Mouse (Mus musculus) WW6 (cell line): ENCODE data around the gene Syt2.

ENCODE experiments used
- DNase-seq: peaks from one replicate; pipeline ENCODE4 v3.0.0-alpha.2; 2013; ENCODE audit warnings: low read depth, low spot score

Gene Syt2

DNA sequence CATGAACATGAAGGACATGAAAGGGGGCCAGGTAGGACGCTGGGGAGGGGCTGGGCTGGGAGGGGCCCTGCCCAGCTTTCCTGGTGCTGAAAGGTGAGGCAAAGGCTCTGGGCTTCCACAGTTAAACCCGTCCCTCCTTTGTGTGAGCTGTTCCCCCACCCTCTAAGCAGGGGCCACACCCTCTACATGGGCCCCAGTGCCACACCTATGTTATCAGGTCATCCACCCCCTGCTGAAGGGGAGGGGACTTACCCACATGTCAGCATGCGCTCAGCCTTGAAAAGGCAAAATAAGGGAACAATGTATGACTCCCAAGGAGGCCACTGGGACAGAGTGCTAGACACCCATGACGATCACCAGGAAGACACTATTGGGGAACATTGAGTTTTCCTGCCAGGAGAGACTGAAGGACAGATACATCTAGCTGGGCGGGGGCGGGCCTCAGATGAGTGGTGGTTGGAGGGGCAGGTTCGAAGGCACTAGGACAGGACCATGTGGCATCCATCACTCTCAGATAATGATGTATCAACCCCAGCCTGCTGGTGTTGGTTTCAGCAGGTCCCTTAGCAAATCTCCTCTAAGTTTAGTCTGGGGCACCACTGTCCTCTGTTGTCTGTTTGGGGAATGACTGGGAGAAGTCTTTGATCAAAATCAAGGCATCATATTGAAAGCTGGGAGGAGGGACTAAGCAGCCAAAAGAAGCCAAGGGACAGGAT is 95.6 kb downstream of the Syt2 start:
- DNase-seq: no peak

DNA sequence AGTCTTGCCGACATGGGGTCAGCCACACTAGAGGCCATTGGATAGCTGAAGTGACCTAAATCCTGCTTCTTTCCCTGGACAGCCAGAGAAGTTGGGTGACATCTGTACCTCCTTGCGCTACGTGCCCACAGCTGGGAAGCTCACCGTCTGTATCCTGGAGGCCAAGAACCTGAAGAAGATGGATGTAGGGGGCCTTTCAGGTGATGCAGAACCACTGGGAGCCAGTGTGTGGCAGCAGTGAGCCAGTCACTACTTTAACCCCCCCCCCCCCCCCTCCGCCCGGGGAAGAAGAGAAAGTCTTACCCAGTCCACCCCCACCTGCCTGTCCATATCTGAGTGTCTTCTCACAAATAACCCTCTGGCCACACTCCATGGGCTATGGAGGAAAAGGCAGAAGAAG is 99.2 kb downstream of the Syt2 start:
- DNase-seq: no peak

DNA sequence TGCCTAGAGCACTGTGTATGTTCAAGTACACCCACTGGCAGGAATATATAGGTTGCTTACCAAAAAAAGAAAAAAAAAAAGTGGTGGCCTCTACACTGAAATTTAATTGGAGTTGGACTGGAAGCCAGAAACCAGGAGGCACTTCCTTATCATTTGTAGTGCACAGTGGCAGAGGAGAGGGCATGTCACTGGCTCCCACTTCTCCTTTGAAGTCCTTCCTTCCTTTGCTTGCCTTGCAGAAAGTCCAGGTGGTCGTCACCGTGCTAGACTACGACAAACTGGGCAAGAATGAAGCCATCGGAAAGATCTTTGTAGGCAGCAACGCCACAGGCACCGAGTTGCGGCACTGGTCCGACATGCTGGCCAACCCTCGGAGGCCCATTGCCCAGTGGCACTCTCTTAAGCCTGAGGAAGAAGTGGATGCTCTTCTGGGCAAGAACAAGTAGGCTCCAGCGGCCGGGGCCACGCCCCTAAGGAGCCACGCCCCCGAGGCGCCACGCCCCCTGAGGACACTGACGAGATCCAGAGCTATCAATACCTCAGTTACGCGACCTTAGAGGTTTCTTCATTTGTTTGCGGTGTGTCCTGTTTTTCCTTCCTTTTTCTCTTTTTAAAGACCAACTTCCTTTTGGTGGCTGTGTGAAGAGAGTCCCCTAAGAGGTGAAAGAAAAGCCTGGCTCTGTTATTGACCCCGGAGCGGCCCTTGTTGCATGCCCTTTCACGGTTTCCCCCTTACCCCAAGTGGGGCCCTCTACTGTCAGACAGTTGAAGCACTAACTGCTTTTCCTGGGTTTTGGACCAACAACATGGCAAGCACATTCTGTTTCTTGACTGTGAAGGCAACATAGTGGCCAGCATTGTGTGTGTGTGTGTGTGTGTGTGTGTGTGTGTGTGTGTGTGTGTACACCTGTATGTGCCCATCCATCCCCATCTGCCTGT is 101.0 kb downstream of the Syt2 start:
- peak; percentile 38 for DNase-seq

DNA sequence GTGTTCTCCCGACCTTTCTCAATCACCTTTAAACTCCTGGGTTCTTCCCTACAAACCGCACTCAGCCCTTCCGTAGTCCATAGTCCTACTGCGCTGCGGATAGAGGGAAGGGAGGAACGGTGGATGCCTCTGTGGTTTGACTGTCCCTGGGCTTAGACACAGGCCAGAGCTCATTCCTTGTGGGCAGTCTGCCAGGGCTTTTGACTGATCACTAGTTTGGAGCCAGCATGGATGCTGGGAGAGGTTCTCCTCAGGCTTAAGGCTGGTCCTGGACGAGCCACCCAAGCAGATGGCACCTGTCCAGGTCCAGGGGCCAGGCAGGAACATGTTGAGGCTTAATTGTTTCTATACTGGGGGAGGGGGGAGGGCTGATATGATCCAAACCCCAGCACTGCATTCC is 103.4 kb downstream of the Syt2 start:
- DNase-seq: no peak

DNA sequence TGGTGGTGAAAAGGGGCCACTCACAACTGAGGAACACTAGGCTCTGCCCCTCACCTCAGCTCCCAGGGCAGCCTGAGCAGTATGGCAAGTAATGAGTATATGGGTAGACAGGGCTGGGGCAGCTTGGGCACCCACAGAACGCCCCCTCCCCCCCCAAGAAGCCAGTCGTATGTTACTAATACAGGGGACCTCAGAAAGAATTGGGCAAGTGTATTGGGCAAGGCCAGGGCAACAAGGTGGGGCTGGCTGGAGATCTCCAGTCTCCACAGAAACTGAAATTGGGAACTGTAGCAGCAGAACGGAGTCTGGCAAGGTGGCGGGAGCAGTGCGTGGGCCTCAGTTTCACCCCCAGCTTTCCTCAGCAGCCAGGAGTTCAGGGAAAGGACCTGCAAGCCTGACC is 106.0 kb downstream of the Syt2 start:
- no peak for DNase-seq

DNA sequence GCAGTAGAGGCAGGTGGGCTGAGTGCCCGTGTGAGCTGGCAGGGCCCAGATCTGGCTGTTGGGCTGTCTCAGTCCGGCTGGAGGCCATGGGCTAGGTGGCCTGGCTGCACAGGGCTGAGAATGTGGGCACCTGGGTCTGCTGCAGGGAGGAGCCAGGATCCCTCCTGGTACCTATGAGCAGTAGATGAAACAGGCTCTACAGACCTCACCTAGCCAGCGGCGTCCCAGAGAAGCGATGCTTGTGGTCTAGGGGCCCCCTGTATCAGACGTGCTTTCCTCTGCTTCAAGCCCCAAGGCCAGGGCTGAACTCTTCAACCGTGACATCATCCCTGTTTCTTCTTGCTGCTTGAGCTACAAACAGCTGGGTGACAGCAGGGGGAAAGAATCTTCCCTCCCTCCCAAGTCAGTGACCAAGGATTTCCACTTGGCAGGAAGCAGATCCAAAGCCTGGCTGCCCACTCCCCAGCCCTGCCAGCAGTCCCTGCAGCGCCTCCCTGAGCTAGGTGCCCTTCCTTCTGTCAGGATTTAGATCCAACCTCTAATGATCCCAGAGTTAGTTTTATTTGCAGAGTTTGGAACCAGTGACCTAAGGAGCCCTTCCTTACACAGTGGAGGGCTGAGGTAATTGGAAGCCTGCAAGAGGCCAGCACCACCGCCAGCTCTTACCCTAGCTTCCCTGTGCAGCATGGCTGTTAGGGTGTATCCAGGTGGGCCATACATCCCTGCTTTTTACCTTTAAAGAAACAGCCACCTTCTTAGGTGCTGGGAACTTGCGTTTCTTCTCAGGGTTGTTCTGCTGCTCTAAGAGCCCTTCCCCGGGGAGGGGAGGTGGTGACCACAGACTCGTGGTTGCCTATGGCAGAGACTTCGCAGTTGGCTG is 107.5 kb downstream of the Syt2 start:
- no peak for DNase-seq

DNA sequence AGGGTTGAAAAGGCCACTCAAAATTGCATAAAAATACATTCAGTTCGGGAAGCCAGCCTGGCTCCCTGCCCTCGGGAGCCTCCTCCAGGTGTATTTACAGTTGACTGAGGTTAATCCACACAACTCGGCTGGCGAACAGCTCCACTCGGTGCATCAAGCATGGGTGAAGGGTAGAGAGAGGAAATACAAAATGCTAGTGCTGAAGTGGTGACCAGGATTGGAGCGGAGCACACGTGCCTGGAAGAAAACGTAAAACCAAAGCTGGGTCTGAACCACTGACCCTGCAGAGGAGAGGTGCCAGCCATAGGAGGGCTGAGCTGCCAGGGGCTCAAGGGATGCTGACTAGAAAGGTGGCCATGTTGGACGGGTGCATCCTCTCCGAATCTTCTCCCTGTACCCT is 108.3 kb downstream of the Syt2 start:
- DNase-seq: no peak

DNA sequence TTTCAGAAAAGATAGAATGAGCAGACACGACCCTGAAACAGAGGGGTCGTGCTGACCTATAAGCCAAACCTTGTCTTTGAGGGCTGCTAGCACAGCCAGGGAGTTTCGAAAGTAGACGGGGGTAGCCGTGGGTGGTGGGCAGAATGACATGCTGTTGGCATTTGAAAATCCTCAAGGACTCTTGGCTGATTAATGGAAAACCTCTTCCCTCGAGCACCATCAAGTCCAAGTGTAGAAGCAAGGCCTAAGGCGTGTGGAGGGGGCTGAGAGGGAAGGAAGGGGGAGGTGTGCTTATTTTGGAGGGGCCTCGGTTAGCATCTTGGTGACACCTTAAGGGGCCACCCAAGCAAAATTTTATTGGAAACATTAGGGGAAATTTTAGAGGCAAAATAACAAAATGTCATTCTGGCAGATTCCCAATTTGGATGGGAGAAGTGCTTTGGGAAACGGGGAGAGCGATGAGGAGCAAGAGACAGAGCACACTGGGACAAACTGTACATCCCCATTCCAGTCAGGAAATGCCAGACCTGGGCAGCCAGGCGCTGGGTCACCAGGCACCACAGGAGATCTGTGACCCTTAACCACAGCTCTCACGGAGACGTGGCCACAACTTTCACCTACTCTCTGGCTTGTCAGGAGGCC is 109.2 kb downstream of the Syt2 start:
- DNase-seq: no peak

DNA sequence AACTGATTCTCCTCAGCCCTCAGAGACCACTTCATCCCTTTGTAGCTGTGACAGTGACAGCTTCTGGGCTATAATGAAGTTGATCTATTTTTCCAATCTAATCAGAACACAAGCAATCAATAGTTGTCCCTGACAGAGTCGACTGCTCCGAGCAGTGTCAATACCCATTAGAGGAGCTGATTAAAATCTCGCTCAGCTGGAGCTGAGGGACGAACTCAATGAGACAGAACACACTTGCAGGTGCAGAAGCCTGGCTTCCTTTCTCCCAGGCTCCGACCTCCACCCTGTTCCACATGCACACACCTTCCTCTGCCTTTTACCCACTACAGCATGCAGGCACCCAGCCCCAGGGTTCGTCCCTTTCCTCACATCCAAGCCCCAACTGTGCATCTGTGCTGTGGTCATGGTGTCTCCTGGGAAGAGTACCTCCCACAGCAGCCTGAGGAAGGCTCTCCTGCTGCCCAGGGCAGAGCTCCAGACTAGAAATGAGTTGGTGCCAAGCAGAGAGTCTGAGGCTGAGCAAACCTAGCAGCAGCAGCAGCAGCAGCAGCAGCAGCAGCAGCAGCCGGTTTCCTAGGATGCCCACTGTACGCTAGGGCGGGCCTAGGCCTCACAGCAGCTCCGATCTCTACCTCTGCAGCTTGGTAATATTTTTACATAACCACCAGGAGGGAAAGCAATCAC is 109.9 kb downstream of the Syt2 start:
- DNase-seq: no peak

DNA sequence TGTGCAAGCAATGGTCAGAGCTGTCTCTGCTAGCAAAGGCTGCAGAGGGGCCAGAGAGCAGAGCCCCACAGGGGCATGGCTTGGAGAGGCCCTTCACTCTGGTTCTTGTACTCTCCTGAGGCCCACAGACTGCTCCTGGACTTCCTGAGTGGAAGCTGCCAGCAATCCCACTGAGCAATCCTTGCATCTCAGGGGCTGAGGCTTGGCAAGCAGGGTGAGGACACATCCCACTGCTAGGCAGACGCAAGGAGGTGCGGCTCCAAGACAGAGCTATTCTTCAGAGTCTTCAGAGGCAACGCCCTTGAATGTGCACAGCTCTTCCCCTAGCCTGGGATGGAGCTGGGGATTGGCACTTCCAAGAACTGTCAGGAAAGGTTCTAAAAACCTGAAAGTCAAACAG is 110.8 kb downstream of the Syt2 start:
- DNase-seq: no peak

DNA sequence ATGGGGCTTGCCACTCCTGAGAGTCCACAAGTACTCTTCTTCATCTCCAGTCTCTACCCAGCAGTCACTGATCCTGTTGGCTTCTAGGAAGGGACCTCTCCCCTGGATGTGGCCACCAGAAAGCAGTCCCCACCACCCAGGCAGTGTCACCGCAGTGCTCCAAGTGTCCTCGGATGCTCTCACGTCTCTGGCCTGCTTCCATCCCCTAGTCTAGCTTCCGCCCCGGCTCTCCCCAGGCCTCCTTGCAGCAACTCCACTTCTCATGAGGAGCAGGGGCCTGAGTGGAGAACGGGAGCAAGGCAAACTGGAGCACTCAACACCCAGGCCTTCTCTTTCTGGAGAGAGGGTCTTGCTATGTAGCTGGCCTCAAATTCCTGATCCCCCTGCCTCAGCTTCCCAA is 112.7 kb downstream of the Syt2 start:
- no peak for DNase-seq

DNA sequence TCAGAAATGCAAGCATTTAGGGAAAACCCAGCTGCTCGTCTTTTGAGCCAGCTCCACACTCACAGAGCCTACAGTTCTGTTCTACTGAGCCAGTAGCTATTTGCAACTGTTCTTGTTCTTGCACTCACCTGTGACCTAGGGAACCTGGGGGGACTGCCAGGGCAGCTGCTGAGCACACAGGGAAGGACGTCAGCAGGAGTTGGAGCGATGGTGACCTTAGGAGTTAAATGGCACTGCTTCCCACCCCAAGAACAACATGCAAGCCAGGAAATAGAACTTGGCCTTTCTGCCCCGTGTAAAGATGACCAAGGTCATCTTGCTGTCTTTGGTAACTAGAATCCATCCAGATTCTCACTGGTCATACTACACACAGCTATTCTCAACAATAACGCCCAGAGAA is 114.2 kb downstream of the Syt2 start:
- DNase-seq: no peak

DNA sequence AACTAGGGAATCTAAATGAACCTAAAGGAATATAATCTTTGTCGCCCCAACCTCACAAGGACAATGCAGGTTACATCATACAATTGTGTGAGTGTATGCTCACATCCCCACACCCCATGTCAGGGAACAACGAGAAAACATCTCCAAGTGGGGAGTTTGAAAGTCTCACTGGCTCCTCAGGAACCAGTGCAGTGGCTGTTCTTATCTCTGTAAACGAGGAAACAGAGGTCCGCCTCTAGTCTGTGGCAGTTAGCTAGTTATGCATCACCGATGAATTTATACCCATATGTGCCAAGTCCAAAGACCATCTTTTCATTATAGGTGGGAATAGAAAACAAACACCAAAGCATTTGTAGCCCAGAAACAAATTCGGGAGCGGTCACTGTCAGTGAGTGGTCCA is 115.1 kb downstream of the Syt2 start:
- DNase-seq: no peak

DNA sequence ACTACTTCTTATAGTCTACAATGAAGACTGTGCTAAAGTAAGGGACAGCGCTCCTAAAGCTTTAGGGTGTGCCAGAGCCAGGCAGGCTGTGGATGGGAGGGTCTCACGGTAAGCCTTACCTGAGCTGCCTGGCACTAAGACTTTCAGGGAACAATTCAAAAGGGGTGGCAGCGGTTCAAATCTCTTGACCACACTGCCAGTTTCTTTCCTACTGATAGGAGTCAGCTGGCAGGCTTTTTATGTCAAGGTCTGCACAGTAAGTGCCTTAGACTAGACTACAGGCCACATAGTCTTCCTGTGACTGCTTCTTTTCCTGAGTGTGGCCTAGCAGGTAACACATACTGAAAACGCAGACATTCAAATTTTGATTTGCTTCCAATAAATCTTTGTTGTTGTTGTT is 116.8 kb downstream of the Syt2 start:
- DNase-seq: no peak

DNA sequence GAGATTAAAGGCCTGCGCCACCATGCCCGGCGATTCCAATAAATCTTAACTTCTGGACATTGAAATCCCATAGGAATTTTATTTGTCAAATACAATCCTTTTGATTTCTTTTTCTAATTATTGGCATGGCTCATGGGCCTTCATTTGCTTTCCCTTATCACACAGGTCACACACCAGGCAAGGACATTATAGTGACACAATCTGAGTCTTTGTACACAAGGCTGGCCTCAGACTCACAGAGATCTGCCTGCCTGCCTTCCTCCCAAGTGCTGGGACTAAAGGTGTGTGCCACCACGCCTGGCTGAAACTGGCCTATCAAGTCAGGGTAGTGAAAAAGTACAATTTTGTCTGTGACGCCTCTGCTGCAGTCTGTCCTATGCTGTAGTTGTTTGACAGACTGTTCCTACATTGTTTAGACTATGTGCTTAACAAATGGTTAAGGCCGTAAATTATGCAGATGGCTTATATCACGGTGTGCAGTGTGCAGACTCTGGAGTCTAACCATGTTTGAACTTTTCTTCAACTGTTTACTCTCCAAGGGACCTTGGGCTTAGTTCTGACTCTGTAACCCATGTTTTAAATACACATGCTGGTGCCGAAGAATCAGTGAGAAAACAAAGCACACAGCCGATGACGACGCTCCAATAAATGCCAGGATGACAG is 117.4 kb downstream of the Syt2 start:
- no peak for DNase-seq

DNA sequence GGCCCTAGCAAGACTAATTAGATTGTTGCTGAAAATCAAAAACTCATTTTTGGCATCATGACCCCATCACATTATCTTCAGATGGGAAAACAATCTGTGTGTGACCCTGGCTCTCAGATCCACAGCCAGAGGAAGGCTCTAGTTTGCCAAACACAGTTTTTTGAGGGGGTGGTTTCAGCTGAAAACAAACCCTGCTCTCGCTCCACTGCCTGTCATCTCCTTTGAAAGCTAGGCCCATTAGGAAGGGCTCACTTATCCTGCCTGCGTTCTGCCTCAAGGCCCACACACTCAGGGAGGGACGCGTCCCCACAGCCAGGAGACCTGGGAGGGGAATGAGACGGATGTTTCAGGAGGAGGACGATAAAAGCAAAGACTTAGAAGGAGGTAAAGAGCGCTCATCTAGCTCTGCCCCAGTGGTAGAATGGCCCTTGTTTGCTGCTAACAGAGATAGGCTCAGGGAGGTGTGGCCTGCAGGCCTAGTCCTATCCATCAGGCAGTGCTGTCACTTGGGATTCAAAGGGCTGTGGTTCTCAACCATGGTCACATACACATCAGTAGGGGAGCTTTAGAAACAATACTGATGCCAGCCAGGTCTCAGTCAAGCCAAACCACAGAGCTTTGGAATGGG is 118.5 kb downstream of the Syt2 start:
- DNase-seq: no peak

DNA sequence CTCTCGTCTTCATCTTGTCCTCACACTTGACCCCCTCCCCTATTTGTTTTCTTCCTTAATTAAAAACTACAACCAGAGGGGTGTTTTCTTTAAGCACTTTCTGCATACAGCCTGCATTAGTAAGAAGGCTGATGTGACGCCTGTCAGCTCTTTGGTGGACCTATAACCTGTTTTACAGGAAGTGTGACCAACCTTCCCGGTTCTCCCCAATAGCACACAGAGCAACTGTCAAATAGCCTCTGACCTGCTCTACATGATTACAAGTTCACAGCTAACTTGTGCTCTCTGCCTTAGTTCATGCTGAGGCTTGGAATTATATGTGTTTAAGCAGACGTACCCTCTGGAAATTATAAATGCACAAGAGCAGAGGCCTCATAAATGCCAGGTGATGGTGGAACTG is 120.0 kb downstream of the Syt2 start:
- DNase-seq: no peak

DNA sequence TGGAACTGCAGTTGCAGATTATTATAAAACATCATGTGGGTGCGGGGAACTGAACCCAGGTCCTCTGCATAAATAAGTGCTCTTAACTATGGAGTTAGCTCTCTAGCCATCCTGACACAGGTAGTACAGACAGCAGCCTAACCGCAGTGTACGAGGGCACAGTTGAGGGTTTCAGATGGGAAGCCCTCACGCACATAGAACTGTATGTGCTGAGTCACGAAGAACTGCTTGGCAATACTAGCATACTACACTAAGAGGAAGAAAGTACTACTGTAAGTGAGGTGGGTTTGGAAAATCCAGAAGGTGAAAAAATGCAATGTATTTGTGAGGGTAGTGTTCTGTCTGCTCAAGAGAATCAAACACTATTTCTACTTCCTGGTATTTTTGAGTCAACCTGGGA is 123.8 kb downstream of the Syt2 start:
- no peak for DNase-seq

DNA sequence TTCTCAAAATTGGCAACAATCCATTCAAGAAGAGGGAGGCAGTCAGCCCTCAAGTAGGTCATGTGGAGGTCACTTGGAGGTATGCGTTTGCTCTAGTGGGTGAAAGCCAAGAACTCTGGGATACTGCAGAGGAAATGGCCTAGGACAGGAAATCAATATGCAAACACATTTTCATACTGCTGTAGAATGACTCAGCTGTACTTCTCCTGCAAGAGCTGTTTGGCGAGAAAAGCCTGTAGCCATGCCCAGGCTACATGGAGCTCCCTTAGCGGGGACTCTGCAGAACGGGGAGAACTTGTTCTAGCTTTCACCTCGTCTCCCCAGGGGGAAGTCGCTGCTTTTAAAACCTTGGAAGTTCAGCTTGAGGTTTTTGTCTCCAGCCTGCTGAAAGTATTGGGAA is 124.9 kb downstream of the Syt2 start:
- no peak for DNase-seq

DNA sequence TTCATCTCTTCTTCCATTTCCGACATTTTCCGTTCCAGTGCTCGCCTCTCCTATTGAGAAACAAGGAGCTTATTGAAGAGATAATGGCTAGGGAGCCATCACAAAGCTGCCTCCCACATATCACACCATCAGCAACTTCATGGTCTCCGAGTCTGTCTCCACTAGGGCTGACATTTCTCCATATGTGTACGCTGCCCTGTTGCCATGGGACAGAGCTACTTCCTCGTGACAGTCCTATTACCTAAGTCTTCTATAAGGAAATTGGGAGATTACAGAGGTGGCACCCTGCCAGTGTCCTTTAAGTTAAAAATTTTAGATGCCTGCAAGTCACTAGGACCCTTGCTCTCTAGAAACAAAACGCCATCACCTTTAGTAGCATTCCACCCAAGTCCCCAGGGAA is 125.5 kb downstream of the Syt2 start:
- DNase-seq: no peak
